Mouse (Mus musculus): ENCODE data around the gene Fcgr3. TPM values are rescaled to one million over a fixed set of nuclear protein-coding genes. Genes with fewer than 3 reads are reported as not detected.

Fcgr3 gene
- 3.4 TPM for total RNA-seq (2023)

DNA sequence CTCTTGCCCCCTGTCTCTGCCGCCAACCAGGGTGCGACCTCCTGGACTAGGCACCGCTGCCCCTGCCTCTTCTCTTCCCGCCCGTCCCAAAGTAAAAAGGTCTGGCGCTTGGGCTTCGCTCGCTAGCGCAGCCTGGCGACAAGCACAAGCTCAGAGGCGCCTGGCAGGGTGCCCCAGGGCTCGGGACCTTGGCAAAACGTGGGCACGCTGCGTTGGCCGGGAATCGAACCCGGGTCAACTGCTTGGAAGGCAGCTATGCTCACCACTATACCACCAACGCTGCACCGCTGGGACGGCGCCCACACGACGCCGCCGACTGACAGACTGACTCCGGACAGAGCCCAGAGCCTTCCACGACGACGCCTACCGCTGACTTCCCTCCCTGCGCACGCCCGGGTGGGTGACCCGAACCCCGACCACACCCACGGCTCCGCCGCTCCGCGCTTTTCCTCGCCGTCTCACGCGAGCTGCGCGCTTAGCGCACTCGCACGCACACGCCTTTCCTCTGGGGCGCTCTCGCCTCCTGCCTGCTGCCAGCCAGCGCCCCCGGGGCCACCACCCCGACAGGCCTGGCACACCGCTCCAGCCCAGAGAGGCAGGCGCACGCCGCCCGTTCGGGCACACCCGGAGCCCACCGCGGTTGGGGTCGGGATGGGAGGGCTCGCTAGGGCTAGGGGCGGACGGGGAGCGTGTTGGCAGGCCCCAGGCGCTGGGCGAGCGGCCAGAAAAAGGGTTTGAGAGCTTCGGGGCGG is at the start of gene Fcgr3:
Gene Fcgr3, minus strand, starts transcription at position 445 of the 752 bp plus-strand sequence.

DNA sequence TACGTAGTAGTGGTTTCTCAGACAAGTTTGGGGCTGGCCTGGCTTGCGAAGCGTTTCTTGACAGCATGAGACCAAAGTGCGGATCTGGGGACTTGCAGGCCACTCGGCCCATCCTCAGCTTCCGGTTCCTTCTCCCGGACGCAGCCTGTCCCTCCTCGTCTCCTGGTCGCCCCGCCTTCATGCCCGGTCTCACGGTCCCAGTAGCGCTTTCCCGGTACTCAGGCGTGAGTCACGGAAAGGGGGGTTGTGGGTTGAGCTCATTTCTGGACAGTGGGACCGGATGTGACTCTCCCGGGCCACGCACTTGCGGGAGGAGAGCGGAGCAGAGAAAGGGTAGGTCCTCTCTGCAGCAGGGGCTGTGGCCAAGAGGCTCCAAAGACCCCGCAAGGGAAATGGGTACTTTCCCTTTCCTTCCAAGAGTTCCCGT is 49.2 kb upstream of the Fcgr3 start, which contains the start of gene Cfap126:
Gene Cfap126, plus strand, starts transcription at position 46 of the 427 bp plus-strand sequence.

DNA sequence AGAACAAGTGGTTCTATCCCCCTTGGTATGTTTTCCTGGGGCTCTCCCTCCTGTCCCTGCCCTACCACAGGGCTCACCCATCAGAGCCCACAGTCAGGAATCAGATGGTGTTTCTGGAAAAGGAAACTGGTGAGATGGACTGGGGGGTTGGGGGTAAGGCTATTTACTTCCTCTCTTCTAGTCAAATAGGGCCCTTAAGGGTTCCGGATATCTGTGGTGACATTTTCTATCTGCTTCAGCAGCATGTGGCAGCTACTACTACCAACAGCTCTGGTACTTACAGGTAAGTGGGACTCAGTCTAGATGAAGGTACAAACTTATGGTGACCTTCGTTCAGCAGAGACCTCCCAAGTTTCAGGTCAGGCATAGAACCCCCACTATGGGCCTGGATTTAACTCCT is 46.0 kb downstream of the Fcgr3 start, which contains the start of gene Fcgr4:
Gene Fcgr4, plus strand, starts transcription at position 184 of the 400 bp plus-strand sequence.

Other genes starting within 250 kb of the Fcgr3 start
- gene Atf6, start 197.2 kb downstream of the Fcgr3 start, total RNA-seq (2023): 8.9 TPM
- gene Gm26620, start 179.9 kb downstream of the Fcgr3 start, total RNA-seq (2023): not detected
- gene Dusp12, start 179.4 kb downstream of the Fcgr3 start, total RNA-seq (2023): 14.8 TPM
- gene Fcrlb, start 152.0 kb downstream of the Fcgr3 start, total RNA-seq (2023): not detected
- gene Fcrla, start 137.4 kb downstream of the Fcgr3 start, total RNA-seq (2023): 32.9 TPM
- gene Fcgr2b, start 88.4 kb downstream of the Fcgr3 start, total RNA-seq (2023): 18.3 TPM
- 1.3 TPM for gene Fcgr4, start 46.0 kb downstream of the Fcgr3 start, total RNA-seq (2023)
- gene Cfap126, start 49.0 kb upstream of the Fcgr3 start, total RNA-seq (2023): not detected
- gene Sdhc, start 85.7 kb upstream of the Fcgr3 start, total RNA-seq (2023): 109 TPM
- not detected for gene Mpz, start 85.8 kb upstream of the Fcgr3 start, total RNA-seq (2023)
- gene Pcp4l1, start 131.3 kb upstream of the Fcgr3 start, total RNA-seq (2023): not detected
- gene Nr1i3, start 149.0 kb upstream of the Fcgr3 start, total RNA-seq (2023): not detected
- 16.1 TPM for gene Tomm40l, start 157.6 kb upstream of the Fcgr3 start, total RNA-seq (2023)
- not detected for gene Apoa2, start 160.1 kb upstream of the Fcgr3 start, total RNA-seq (2023)
- gene Fcer1g, start 169.4 kb upstream of the Fcgr3 start, total RNA-seq (2023): 13.4 TPM
- not detected for gene Adamts4, start 185.5 kb upstream of the Fcgr3 start, total RNA-seq (2023)
- 122 TPM for gene Ndufs2, start 186.5 kb upstream of the Fcgr3 start, total RNA-seq (2023)
- gene B4galt3, start 205.4 kb upstream of the Fcgr3 start, total RNA-seq (2023): 66.1 TPM
- 49.0 TPM for gene Ppox, start 216.3 kb upstream of the Fcgr3 start, total RNA-seq (2023)
- 45.6 TPM for gene Usp21, start 223.1 kb upstream of the Fcgr3 start, total RNA-seq (2023)
- gene Ufc1, start 230.1 kb upstream of the Fcgr3 start, total RNA-seq (2023): 52.8 TPM